Mouse (Mus musculus): ENCODE data around the gene Mfsd5. TPM values are rescaled to one million over a fixed set of nuclear protein-coding genes. Genes with fewer than 3 reads are reported as not detected.

Gene Mfsd5
- polyA plus RNA-seq (2012; rRNA removed) = 41.0 and 41.5 TPM in 2 replicates

GRCm38 (mm10) chr15:102279092-102279782, at the start of gene Mfsd5:
Mfsd5 (plus strand) TSS chr15:102279454.

GRCm38 (mm10) chr15:102231748-102232147, 47.5 kb upstream of the Mfsd5 start, which contains the start of gene Itgb7:
Itgb7 (minus strand) TSS chr15:102231944.

GRCm38 (mm10) chr15:102257202-102258075, 21.8 kb upstream of the Mfsd5 start, which contains the start of gene Rarg:
Rarg (minus strand) TSS chr15:102257517.

GRCm38 (mm10) chr15:102270274-102270960, 8.8 kb upstream of the Mfsd5 start, which contains the start of gene Gm9918:
Gm9918 (plus strand) TSS chr15:102270563.

GRCm38 (mm10) chr15:102295633-102296367, 16.5 kb downstream of the Mfsd5 start, which contains the start of gene Espl1:
Espl1 (plus strand) TSS chr15:102296266.

GRCm38 (mm10) chr15:102326022-102326576, 46.8 kb downstream of the Mfsd5 start, which contains the start of gene Pfdn5:
Pfdn5 (plus strand) TSS chr15:102326116.

Other genes starting within 250 kb of the Mfsd5 start
- 142 and 151 TPM in 2 replicates for gene Eif4b, start 205.7 kb upstream of the Mfsd5 start, polyA plus RNA-seq (2012; rRNA removed)
- 10.8 and 13.8 TPM in 2 replicates for gene Tns2, start 179.0 kb upstream of the Mfsd5 start, polyA plus RNA-seq (2012; rRNA removed)
- gene Spryd3, start 143.2 kb upstream of the Mfsd5 start, polyA plus RNA-seq (2012; rRNA removed) = 109 and 115 TPM in 2 replicates
- gene Igfbp6, start 135.1 kb upstream of the Mfsd5 start, polyA plus RNA-seq (2012; rRNA removed) = 3.3 and 3.5 TPM in 2 replicates
- gene Soat2, start 128.9 kb upstream of the Mfsd5 start, polyA plus RNA-seq (2012; rRNA removed) = 0.13 and 0.15 TPM in 2 replicates
- 75.6 and 75.9 TPM in 2 replicates for gene Zfp740, start 76.2 kb upstream of the Mfsd5 start, polyA plus RNA-seq (2012; rRNA removed)
- gene Csad, start 74.7 kb upstream of the Mfsd5 start, polyA plus RNA-seq (2012; rRNA removed) = 34.7 and 35.6 TPM in 2 replicates
- 0.30 and 0.37 TPM in 2 replicates for gene Itgb7, start 47.5 kb upstream of the Mfsd5 start, polyA plus RNA-seq (2012; rRNA removed)
- 9.8 and 11.0 TPM in 2 replicates for gene Rarg, start 21.9 kb upstream of the Mfsd5 start, polyA plus RNA-seq (2012; rRNA removed)
- 0.08 and 0.23 TPM in 2 replicates for gene Gm9918, start 8.9 kb upstream of the Mfsd5 start, polyA plus RNA-seq (2012; rRNA removed)
- 6.2 and 6.7 TPM in 2 replicates for gene Espl1, start 16.8 kb downstream of the Mfsd5 start, polyA plus RNA-seq (2012; rRNA removed)
- gene Pfdn5, start 46.7 kb downstream of the Mfsd5 start, polyA plus RNA-seq (2012; rRNA removed) = 404 and 434 TPM in 2 replicates
- gene Myg1, start 52.3 kb downstream of the Mfsd5 start, polyA plus RNA-seq (2012; rRNA removed) = 96.6 and 99.5 TPM in 2 replicates
- gene Aaas, start 71.3 kb downstream of the Mfsd5 start, polyA plus RNA-seq (2012; rRNA removed) = 30.4 and 32.7 TPM in 2 replicates
- gene Sp7, start 87.7 kb downstream of the Mfsd5 start, polyA plus RNA-seq (2012; rRNA removed) = 0.73 and 5.7 TPM in 2 replicates
- 12.9 and 13.1 TPM in 2 replicates for gene Sp1, start 126.7 kb downstream of the Mfsd5 start, polyA plus RNA-seq (2012; rRNA removed)
- gene Amhr2, start 165.9 kb downstream of the Mfsd5 start, polyA plus RNA-seq (2012; rRNA removed) = 0.48 and 0.74 TPM in 2 replicates
- gene Prr13, start 179.6 kb downstream of the Mfsd5 start, polyA plus RNA-seq (2012; rRNA removed) = 73.2 and 80.8 TPM in 2 replicates
- gene Pcbp2, start 191.1 kb downstream of the Mfsd5 start, polyA plus RNA-seq (2012; rRNA removed) = 447 and 470 TPM in 2 replicates
- gene Gm10337, start 224.3 kb downstream of the Mfsd5 start, polyA plus RNA-seq (2012; rRNA removed) = not detected in 2 replicates
- 89.1 and 91.0 TPM in 2 replicates for gene Map3k12, start 237.6 kb downstream of the Mfsd5 start, polyA plus RNA-seq (2012; rRNA removed)
- gene Tarbp2, start 238.7 kb downstream of the Mfsd5 start, polyA plus RNA-seq (2012; rRNA removed) = 145 and 154 TPM in 2 replicates
- gene Npff, start 245.5 kb downstream of the Mfsd5 start, polyA plus RNA-seq (2012; rRNA removed) = 6.7 and 6.8 TPM in 2 replicates

All from central nervous system, embryonic 18 days (tissue).